Mouse (Mus musculus) spleen, adult 2 months (tissue): ENCODE results near the gene Nr1d2. TPM values are rescaled to one million over a fixed set of nuclear protein-coding genes. Genes with fewer than 3 reads are reported as not detected.
A peak's percentile ranks its signal among the peaks of the same experiment; 100 is the strongest.
"Not testable (repeated sequence)": the region's sequence is repeated elsewhere in the genome, so short reads cannot be mapped to it uniquely, and the experiment has no call there.

Experiments used
- DNase-seq, 2 experiments: peaks; one replicate each; pipeline versions ENCODE4 v3.0.0 to v3.0.0-alpha.2; 2012 to 2021; ENCODE audit warnings: low spot score in 2 of 2, low read depth in 1 of 2
- H3K27ac ChIP-seq: fragments of 200-500 bp; 2 replicates; pipeline ENCODE4 v1.5.1; 2012; ENCODE audit warnings: low read length, inconsistent platforms; ENCODE audit not compliant: insufficient read depth
- H3K27me3 ChIP-seq: fragments of 200-500 bp; 2 replicates; pipeline ENCODE4 v1.6.1; 2012; ENCODE audit warnings: mild to moderate bottlenecking, moderate library complexity, low read length, inconsistent platforms; ENCODE audit not compliant: control insufficient read depth, insufficient read depth
- H3K36me3 ChIP-seq: fragments of 200-500 bp; 2 replicates; pipeline ENCODE4 v1.6.1; 2012; ENCODE audit warnings: mild to moderate bottlenecking, low read length, inconsistent platforms; ENCODE audit not compliant: control insufficient read depth, insufficient read depth
- H3K4me1 ChIP-seq: fragments of 200-500 bp; 2 replicates; pipeline ENCODE4 v1.6.1; 2011; ENCODE audit warnings: inconsistent platforms; ENCODE audit not compliant: control insufficient read depth, insufficient read depth, insufficient read length
- H3K4me3 ChIP-seq: fragments of 200-500 bp; 2 replicates; pipeline ENCODE4 v1.5.1; 2011; ENCODE audit warnings: mild to moderate bottlenecking, inconsistent platforms; ENCODE audit not compliant: insufficient read depth, insufficient read length; ENCODE audit errors: extremely low read depth
- CTCF ChIP-seq: fragments of 200-500 bp; IDR thresholded peaks from 2 replicates; pipeline ENCODE4 v1.5.1; 2011; ENCODE audit warnings: mild to moderate bottlenecking, inconsistent platforms; ENCODE audit not compliant: insufficient read depth, insufficient read length, insufficient replicate concordance; ENCODE audit errors: extremely low read depth
- POLR2A ChIP-seq: fragments of 200-500 bp; IDR thresholded peaks from 2 replicates; pipeline ENCODE4 v1.6.1; 2011; ENCODE audit warnings: low read depth, low read length, inconsistent platforms
- WGBS: fragments of 180-500 bp; shearing (Covaris S2); methylation state at CpG from one replicate; pipeline ENCODE4 v1.1.7; 2018; 5-methylcytosine and 5-hydroxymethylcytosine counted together
- polyA plus RNA-seq: library from polyadenylated mRNA; depleted of rRNA; stranded (reverse); fragments of >200 nt; gene quantifications from 2 replicates; pipeline ENCODE4 v1.2.3, GENCODE M21; 2012

The Nr1d2 gene
- polyA plus RNA-seq, 1 experiment: 4.8 TPM

DNA sequence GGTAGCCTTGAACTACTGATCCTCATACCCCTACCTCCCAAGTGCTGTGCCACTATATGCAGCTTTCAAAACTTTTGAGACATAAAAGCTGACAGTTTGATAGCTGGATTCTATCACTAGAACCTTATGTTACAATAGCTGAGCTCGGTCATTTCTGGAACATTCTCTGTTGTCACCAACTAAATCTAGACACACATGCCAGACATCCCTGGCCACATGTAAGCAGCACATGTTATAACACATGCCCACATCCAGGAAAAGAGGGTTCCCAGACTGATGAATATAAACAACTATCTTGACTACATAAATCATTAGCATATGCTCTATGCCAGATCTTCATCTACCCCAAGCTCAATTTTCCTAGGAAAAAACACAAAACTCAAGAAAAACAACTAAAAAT is 21.8 kb downstream of the Nr1d2 start:
- DNase-seq: no peak
- TF ChIP-seq POLR2A: no peak
- no peak for TF ChIP-seq CTCF
- WGBS: 93% methylated on average over 1 of the region's 1 CpGs
- Histone ChIP-seq H3K4me3 (no peak overlapping the region), H3K36me3 (peaks cover 1% of the 10 kb centered on the region), H3K27me3 (no peaks in the 10 kb centered on the region), H3K27ac (no peak overlapping the region), H3K4me1 (no peaks in the 10 kb centered on the region)

DNA sequence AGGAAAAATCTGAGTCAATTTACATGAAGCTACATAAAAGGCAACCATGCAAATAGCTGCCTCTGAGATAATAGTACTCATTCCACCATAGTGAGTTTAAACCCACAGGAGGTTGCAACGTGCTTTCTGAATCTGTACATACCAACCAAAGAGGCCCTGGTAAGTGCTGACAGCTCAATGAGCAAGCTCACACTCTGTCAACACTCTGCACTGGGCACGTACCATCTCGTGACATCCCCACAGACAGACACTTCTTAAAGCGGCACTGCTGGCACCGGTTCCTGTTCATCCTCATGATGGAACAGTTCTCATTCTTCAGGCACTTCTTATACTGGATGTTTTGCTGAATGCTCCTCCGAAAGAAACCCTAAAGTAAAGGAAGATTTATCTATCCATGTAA is 22.5 kb downstream of the Nr1d2 start:
- H3K27me3 ChIP-seq: no peaks in the 10 kb centered on the region
- DNase-seq: no peak
- no peak for TF ChIP-seq CTCF
- no peaks in the 10 kb centered on the region for H3K4me1 ChIP-seq
- WGBS: 94% methylated on average over 6 of the region's 6 CpGs
- peaks cover 1% of the 10 kb centered on the region for H3K36me3 ChIP-seq
- no peak overlapping the region for H3K4me3 ChIP-seq
- no peak overlapping the region for H3K27ac ChIP-seq

DNA sequence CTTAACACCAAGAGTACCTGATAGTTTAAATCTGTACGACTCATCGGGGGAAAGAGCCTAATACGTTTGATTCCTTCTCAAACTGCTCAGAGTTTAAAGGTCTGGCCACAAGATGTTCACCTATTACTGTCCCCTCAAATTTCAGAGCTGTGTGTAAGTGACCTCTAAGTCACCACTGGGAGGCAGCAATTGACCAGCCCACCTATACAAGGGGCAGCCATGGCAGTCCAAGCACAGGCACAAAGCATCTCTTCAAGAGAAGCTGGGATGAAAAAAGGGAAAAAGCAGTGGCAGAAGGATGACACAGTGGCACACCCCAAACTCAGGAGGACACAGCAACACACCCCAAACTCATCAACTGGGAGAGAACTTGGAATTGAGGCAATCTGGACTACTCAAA is 28.1 kb downstream of the Nr1d2 start:
- TF ChIP-seq CTCF: peak; percentile 34; the same call in 1 of the 2 replicates
- TF ChIP-seq POLR2A: no peak
- no peak for DNase-seq
- Histone ChIP-seq H3K4me1 (no peaks in the 10 kb centered on the region), H3K36me3 (peaks cover 6% of the 10 kb centered on the region), H3K27ac (no peak overlapping the region), H3K27me3 (no peaks in the 10 kb centered on the region), H3K4me3 (no peak overlapping the region)
- 89% methylated on average over 3 of the region's 3 CpGs for WGBS

- not testable (repeated sequence) for DNase-seq, H3K27ac ChIP-seq, H3K4me3 ChIP-seq, H3K36me3 ChIP-seq, H3K4me1 ChIP-seq, H3K27me3 ChIP-seq
- WGBS: 88% methylated on average over 1 of the region's 1 CpGs
These were observed 34.6 kb downstream of the Nr1d2 start for GRCm38 (mm10) chr14:18204315-18204714.

DNA sequence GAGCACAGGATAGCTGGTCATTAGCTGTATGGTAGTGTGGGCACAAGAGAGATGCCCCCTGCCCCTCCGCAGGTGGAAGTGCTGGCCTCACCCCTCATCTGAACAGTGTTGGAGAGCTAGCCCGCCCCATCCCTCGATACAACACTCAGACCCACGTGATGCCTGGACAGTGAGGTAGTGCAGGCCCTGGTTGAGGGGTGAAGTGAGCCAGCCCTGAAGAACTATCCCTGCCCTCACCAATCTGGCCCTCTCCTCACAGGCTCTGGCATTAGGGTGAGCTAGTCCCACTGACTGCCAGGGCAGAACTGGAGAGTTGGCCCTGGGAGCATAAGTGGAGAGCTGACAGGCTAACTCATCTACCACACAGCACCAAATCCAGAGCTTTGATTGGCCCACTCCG is 37.5 kb downstream of the Nr1d2 start:
- 96% methylated on average over 5 of the region's 5 CpGs for WGBS
- Histone ChIP-seq H3K27ac (no peak overlapping the region), H3K4me1 (no peaks in the 10 kb centered on the region), H3K27me3 (no peaks in the 10 kb centered on the region), H3K4me3 (no peak overlapping the region), H3K36me3 (0 out of 2 replicates have a peak, but pooled peaks cover 1% of the 10 kb centered on the region)
- TF ChIP-seq POLR2A: no peak
- DNase-seq: no peak

DNA sequence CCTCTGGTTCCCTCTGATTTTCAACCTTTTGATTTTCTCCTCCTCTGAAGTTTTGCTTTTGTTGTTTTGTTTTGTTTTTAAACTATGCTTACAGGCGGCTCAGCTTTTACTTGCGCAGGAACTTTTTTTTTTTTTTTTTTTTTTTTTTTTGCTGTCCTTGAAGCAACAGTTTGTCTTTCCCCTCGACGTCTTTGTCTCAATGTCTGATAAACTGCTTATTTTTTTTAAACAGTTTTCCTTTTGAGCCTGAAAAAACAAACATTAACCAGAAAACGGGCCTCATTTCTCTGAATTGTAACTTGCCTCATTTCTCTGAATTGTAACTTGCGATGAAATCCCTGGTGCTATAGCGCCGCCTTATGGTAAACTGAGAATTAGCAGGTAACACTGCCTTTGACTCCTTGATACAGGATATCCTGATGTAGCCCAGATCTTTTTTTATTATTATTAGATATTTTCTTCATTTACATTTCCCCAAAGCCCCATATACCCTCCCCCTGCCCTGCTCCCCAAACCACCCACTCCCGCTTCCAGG is 52.0 kb downstream of the Nr1d2 start:
- H3K4me1 ChIP-seq: no peaks in the 10 kb centered on the region
- TF ChIP-seq CTCF (no peak), POLR2A (no peak)
- no peak overlapping the region for H3K27ac ChIP-seq
- DNase-seq: peak in 1 of 2 experiments; percentile 10
- H3K4me3 ChIP-seq: no peak overlapping the region
- H3K27me3 ChIP-seq: no peaks in the 10 kb centered on the region
- WGBS: 27% methylated on average over 9 of the region's 9 CpGs
- no peaks in the 10 kb centered on the region for H3K36me3 ChIP-seq

- H3K4me1 ChIP-seq, H3K4me3 ChIP-seq, DNase-seq, H3K27me3 ChIP-seq, H3K36me3 ChIP-seq, H3K27ac ChIP-seq: not testable (repeated sequence)
- 89% methylated on average over 2 of the region's 2 CpGs for WGBS
These were observed 61.4 kb downstream of the Nr1d2 start for GRCm38 (mm10) chr14:18177531-18177930.

DNA sequence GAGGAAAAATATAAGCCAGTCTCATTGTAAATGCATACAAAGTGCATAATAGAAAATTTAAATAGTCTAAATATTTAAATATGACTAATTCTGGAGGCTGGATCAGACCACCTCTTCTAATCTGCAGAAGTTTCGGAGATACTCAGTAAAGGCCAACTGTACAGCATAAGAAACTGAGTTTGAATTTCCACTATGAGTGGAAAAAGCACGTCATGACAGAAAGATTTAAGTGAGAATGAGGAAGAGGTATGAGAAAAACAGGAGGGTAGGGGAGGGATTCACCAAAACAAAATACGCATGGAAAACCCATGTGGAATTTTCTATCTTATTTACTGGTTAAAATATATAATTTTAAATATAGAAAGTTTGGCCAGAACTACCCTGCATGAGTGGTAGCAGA is 71.3 kb downstream of the Nr1d2 start:
- Histone ChIP-seq H3K27ac (no peak overlapping the region), H3K36me3 (no peaks in the 10 kb centered on the region), H3K4me1 (no peaks in the 10 kb centered on the region), H3K4me3 (no peak overlapping the region), H3K27me3 (no peaks in the 10 kb centered on the region)
- no peak for DNase-seq
- 85% methylated on average over 3 of the region's 3 CpGs for WGBS
- TF ChIP-seq CTCF (no peak), POLR2A (no peak)
